Mouse (Mus musculus): Measurements from ENCODE around the gene Recql. TPM values are rescaled to one million over a fixed set of nuclear protein-coding genes. Genes with fewer than 3 reads are reported as not detected.

The Recql gene
- total RNA-seq, 1 experiment, result 22.6 TPM

GRCm38 (mm10) chr6:142377081-142377480, 9.8 kb downstream of the Recql start:
- no peak overlapping the region for H3K27ac ChIP-seq (ENCODE audit: insufficient read depth, low read depth, low read length, poor library complexity, severe bottlenecking)
- in situ Hi-C loops (cut with MboI; ENCODE audit: low sequenced_read_pairs in 2 of 2, unreplicated experiment in 2 of 2), result loop anchor here in 1 of 2 experiments (10.0 kb wide), 1 partner anchor 138 kb away; no protein-coding TSS in a partner anchor

GRCm38 (mm10) chr6:142369568-142369967, 17.3 kb downstream of the Recql start:
- no peak overlapping the region for H3K4me3 ChIP-seq (ENCODE audit: insufficient read depth in 1 of 2, low read depth in 1 of 2, low read length in 2 of 2, poor library complexity in 1 of 2, severe bottlenecking in 1 of 2)
- H3K4me1 ChIP-seq (ENCODE audit: control insufficient read depth in 2 of 2, insufficient read depth in 2 of 2, low read length in 2 of 2, poor library complexity in 1 of 2), result no peaks in the 10 kb centered on the region
- in situ Hi-C loops (cut with MboI; ENCODE audit: low sequenced_read_pairs in 2 of 2, unreplicated experiment in 2 of 2), result loop anchor here in 1 of 2 experiments (25.0 kb wide), 1 partner anchor 368 kb away; no protein-coding TSS in a partner anchor
- no peak overlapping the region for H3K9ac ChIP-seq (ENCODE audit: insufficient read depth, low read depth, low read length, poor library complexity, severe bottlenecking)
- no peaks in the 10 kb centered on the region for H3K9me3 ChIP-seq (ENCODE audit: control insufficient read depth, insufficient read depth, low read depth, low read length)
- H3K36me3 ChIP-seq (ENCODE audit: control insufficient read depth, insufficient read depth, low read length, poor library complexity, severe bottlenecking), result peaks cover 25% of the 10 kb centered on the region
- DNase-seq (ENCODE audit: low read depth, low spot score), result no peak
- H3K27ac ChIP-seq (ENCODE audit: insufficient read depth, low read depth, low read length, poor library complexity, severe bottlenecking), result no peak overlapping the region
- TF ChIP-seq HCFC1 (IDR thresholded peaks at IDR 0.05; ENCODE audit: borderline replicate concordance, insufficient read depth, low read length) (no peak), ZNF384 (IDR thresholded peaks at IDR 0.05; ENCODE audit: low read depth, low read length) (no peak), CHD2 (IDR thresholded peaks at IDR 0.05; ENCODE audit: low read depth, low read length) (no peak), MAFK (IDR thresholded peaks at IDR 0.05; ENCODE audit: insufficient read depth, low read depth, low read length) (no peak), ZC3H11A (IDR thresholded peaks at IDR 0.05; ENCODE audit: borderline replicate concordance, low read depth, low read length) (no peak)

More at GRCm38 (mm10) chr6:142377081-142377480, 9.8 kb downstream of the Recql start:
- no peak overlapping the region for H3K9ac ChIP-seq (ENCODE audit: insufficient read depth, low read depth, low read length, poor library complexity, severe bottlenecking)
- peaks cover 21% of the 10 kb centered on the region; the same call in 1 of the 2 replicates for H3K36me3 ChIP-seq (ENCODE audit: control insufficient read depth, insufficient read depth, low read length, poor library complexity, severe bottlenecking)
- H3K4me3 ChIP-seq (ENCODE audit: insufficient read depth in 1 of 2, low read depth in 1 of 2, low read length in 2 of 2, poor library complexity in 1 of 2, severe bottlenecking in 1 of 2), result no peak overlapping the region
- no peaks in the 10 kb centered on the region for H3K9me3 ChIP-seq (ENCODE audit: control insufficient read depth, insufficient read depth, low read depth, low read length)
- no peak for TF ChIP-seq ZNF384 (IDR thresholded peaks at IDR 0.05; ENCODE audit: low read depth, low read length)
- no peak for TF ChIP-seq ZC3H11A (IDR thresholded peaks at IDR 0.05; ENCODE audit: borderline replicate concordance, low read depth, low read length)
- no peak for TF ChIP-seq HCFC1 (IDR thresholded peaks at IDR 0.05; ENCODE audit: borderline replicate concordance, insufficient read depth, low read length)
- TF ChIP-seq CHD2 (IDR thresholded peaks at IDR 0.05; ENCODE audit: low read depth, low read length), result no peak
- no peak for DNase-seq (ENCODE audit: low read depth, low spot score)
- H3K4me1 ChIP-seq (ENCODE audit: control insufficient read depth in 2 of 2, insufficient read depth in 2 of 2, low read length in 2 of 2, poor library complexity in 1 of 2), result peaks cover 0 to 3% of the 10 kb centered on the region in 2 experiments; a peak in 1 of 4 replicates

- peaks cover 30% of the 10 kb centered on the region for H3K36me3 ChIP-seq (ENCODE audit: control insufficient read depth, insufficient read depth, low read length, poor library complexity, severe bottlenecking)
- no peak for DNase-seq (ENCODE audit: low read depth, low spot score)
- TF ChIP-seq CHD2 (IDR thresholded peaks at IDR 0.05; ENCODE audit: low read depth, low read length) (no peak), MAFK (IDR thresholded peaks at IDR 0.05; ENCODE audit: insufficient read depth, low read depth, low read length) (no peak), ZNF384 (IDR thresholded peaks at IDR 0.05; ENCODE audit: low read depth, low read length) (no peak), HCFC1 (IDR thresholded peaks at IDR 0.05; ENCODE audit: borderline replicate concordance, insufficient read depth, low read length) (no peak), ZC3H11A (IDR thresholded peaks at IDR 0.05; ENCODE audit: borderline replicate concordance, low read depth, low read length) (no peak)
- H3K9me3 ChIP-seq (ENCODE audit: control insufficient read depth, insufficient read depth, low read depth, low read length), result no peaks in the 10 kb centered on the region
- no peak overlapping the region for H3K4me3 ChIP-seq (ENCODE audit: insufficient read depth in 1 of 2, low read depth in 1 of 2, low read length in 2 of 2, poor library complexity in 1 of 2, severe bottlenecking in 1 of 2)
- H3K27ac ChIP-seq (ENCODE audit: insufficient read depth, low read depth, low read length, poor library complexity, severe bottlenecking), result no peak overlapping the region
- no peaks in the 10 kb centered on the region for H3K4me1 ChIP-seq (ENCODE audit: control insufficient read depth in 2 of 2, insufficient read depth in 2 of 2, low read length in 2 of 2, poor library complexity in 1 of 2)
- H3K9ac ChIP-seq (ENCODE audit: insufficient read depth, low read depth, low read length, poor library complexity, severe bottlenecking), result no peak overlapping the region
- in situ Hi-C loops (cut with MboI; ENCODE audit: low sequenced_read_pairs in 2 of 2, unreplicated experiment in 2 of 2), result loop anchor here in 1 of 2 experiments (25.0 kb wide), 1 partner anchor 370 kb away; no protein-coding TSS in a partner anchor
Observed at GRCm38 (mm10) chr6:142367565-142367964, 19.3 kb downstream of the Recql start.

GRCm38 (mm10) chr6:142366473-142367018, 20.3 kb downstream of the Recql start:
- no peaks in the 10 kb centered on the region for H3K4me1 ChIP-seq (ENCODE audit: control insufficient read depth in 2 of 2, insufficient read depth in 2 of 2, low read length in 2 of 2, poor library complexity in 1 of 2)
- no peak overlapping the region for H3K4me3 ChIP-seq (ENCODE audit: insufficient read depth in 1 of 2, low read depth in 1 of 2, low read length in 2 of 2, poor library complexity in 1 of 2, severe bottlenecking in 1 of 2)
- in situ Hi-C loops (cut with MboI; ENCODE audit: low sequenced_read_pairs in 2 of 2, unreplicated experiment in 2 of 2), result loop anchor here in 1 of 2 experiments (25.0 kb wide), 1 partner anchor 371 kb away; no protein-coding TSS in a partner anchor
- no peak for TF ChIP-seq HCFC1 (IDR thresholded peaks at IDR 0.05; ENCODE audit: borderline replicate concordance, insufficient read depth, low read length)
- no peak for TF ChIP-seq MAFK (IDR thresholded peaks at IDR 0.05; ENCODE audit: insufficient read depth, low read depth, low read length)
- TF ChIP-seq ZC3H11A (IDR thresholded peaks at IDR 0.05; ENCODE audit: borderline replicate concordance, low read depth, low read length), result no peak
- no peak for TF ChIP-seq CHD2 (IDR thresholded peaks at IDR 0.05; ENCODE audit: low read depth, low read length)
- no peak for TF ChIP-seq ZNF384 (IDR thresholded peaks at IDR 0.05; ENCODE audit: low read depth, low read length)
- H3K27ac ChIP-seq (ENCODE audit: insufficient read depth, low read depth, low read length, poor library complexity, severe bottlenecking), result no peak overlapping the region
- no peak overlapping the region for H3K9ac ChIP-seq (ENCODE audit: insufficient read depth, low read depth, low read length, poor library complexity, severe bottlenecking)
- DNase-seq (ENCODE audit: low read depth, low spot score), result no peak
- no peaks in the 10 kb centered on the region for H3K9me3 ChIP-seq (ENCODE audit: control insufficient read depth, insufficient read depth, low read depth, low read length)
- H3K36me3 ChIP-seq (ENCODE audit: control insufficient read depth, insufficient read depth, low read length, poor library complexity, severe bottlenecking), result peaks cover 26% of the 10 kb centered on the region
